Mouse (Mus musculus) megakaryocyte-erythroid progenitor cell, adult 5-6 weeks (primary cell): ENCODE results near the gene Gucy2c. TPM values are rescaled to one million over a fixed set of nuclear protein-coding genes. Genes with fewer than 3 reads are reported as not detected.

ENCODE experiments used
- ATAC-seq: replicated peaks from 2 replicates; pipeline ENCODE4 v1.8.0; 2016; ENCODE audit warnings: mild to moderate bottlenecking, inconsistent platforms; ENCODE audit not compliant: severe bottlenecking, poor library complexity, low FRiP score, low TSS enrichment
- total RNA-seq, 2 experiments: library from RNA; stranded (forward) in 1 of 2; stranded (reverse) in 1 of 2; fragments of 200-1000, 215-1000 nt in 1 of 2; fragments of >200 nt in 1 of 2; fragmentation: Nextera tagmentation in 1 of 2; gene quantifications; 2 replicates each; pipeline ENCODE4 v1.2.3; 2014 to 2017

Gene Gucy2c
- total RNA-seq, 2 experiments from 2014 or later, result not detected

GRCm38 (mm10) chr6:136745586-136745985 is 36.0 kb downstream of the Gucy2c start:
- ATAC-seq, result no peak

GRCm38 (mm10) chr6:136743729-136744128 is 37.8 kb downstream of the Gucy2c start:
- ATAC-seq, result peak; percentile 41; the same call in 1 of the 2 replicates

- ATAC-seq, result peak; percentile 95
These were observed 39.0 kb downstream of the Gucy2c start for GRCm38 (mm10) chr6:136742352-136743118.

- ATAC-seq, result no peak
These were observed 40.3 kb downstream of the Gucy2c start for GRCm38 (mm10) chr6:136741281-136741680.

GRCm38 (mm10) chr6:136735766-136736165 is 45.8 kb downstream of the Gucy2c start:
- no peak for ATAC-seq

GRCm38 (mm10) chr6:136728144-136728543 is 53.4 kb downstream of the Gucy2c start:
- no peak for ATAC-seq

GRCm38 (mm10) chr6:136723171-136723570 is 58.4 kb downstream of the Gucy2c start:
- ATAC-seq, result no peak

- no peak for ATAC-seq
These were observed 59.0 kb downstream of the Gucy2c start for GRCm38 (mm10) chr6:136722565-136722964.

GRCm38 (mm10) chr6:136721925-136722324 is 59.6 kb downstream of the Gucy2c start:
- ATAC-seq, result peak; percentile 88

GRCm38 (mm10) chr6:136720436-136720835 is 61.1 kb downstream of the Gucy2c start:
- ATAC-seq, result no peak

GRCm38 (mm10) chr6:136715881-136716431 is 65.6 kb downstream of the Gucy2c start:
- ATAC-seq, result no peak

- ATAC-seq, result no peak
These were observed 67.5 kb downstream of the Gucy2c start for GRCm38 (mm10) chr6:136714097-136714496.

- no peak for ATAC-seq
These were observed 71.2 kb downstream of the Gucy2c start for GRCm38 (mm10) chr6:136710408-136710807.

- no peak for ATAC-seq
These were observed 73.0 kb downstream of the Gucy2c start for GRCm38 (mm10) chr6:136708597-136708996.

GRCm38 (mm10) chr6:136701878-136702277 is 79.7 kb downstream of the Gucy2c start:
- ATAC-seq, result no peak

- ATAC-seq, result no peak
These were observed 80.4 kb downstream of the Gucy2c start for GRCm38 (mm10) chr6:136701185-136701584.

GRCm38 (mm10) chr6:136691314-136691713 is 90.3 kb downstream of the Gucy2c start:
- no peak for ATAC-seq

- 0 out of 2 replicates have a peak, but pooled peaks have one; percentile 22 for ATAC-seq
These were observed 91.0 kb downstream of the Gucy2c start for GRCm38 (mm10) chr6:136690527-136690926.

- ATAC-seq, result no peak; the same call in 1 of the 2 replicates
These were observed 91.7 kb downstream of the Gucy2c start for GRCm38 (mm10) chr6:136689790-136690413.

GRCm38 (mm10) chr6:136685433-136685832 is 96.1 kb downstream of the Gucy2c start:
- ATAC-seq, result no peak
